Mouse (Mus musculus) retina, adult 2 months (tissue): ENCODE data around the gene Dbp.
A peak's percentile ranks its signal among the peaks of the same experiment; 100 is the strongest.

Source experiments
- DNase-seq: peaks from one replicate; pipeline ENCODE4 v3.0.0-alpha.2; 2012; ENCODE audit warnings: low read depth, low spot score

The Dbp gene

GRCm38 (mm10) chr7:45693921-45694591, 10.8 kb upstream of the Dbp start, which contains the start of gene Sec1:
Gene Sec1, minus strand, starts transcription at chr7:45694402.
- DNase-seq = no peak

GRCm38 (mm10) chr7:45695098-45695497, 9.8 kb upstream of the Dbp start:
- DNase-seq = no peak

DNA sequence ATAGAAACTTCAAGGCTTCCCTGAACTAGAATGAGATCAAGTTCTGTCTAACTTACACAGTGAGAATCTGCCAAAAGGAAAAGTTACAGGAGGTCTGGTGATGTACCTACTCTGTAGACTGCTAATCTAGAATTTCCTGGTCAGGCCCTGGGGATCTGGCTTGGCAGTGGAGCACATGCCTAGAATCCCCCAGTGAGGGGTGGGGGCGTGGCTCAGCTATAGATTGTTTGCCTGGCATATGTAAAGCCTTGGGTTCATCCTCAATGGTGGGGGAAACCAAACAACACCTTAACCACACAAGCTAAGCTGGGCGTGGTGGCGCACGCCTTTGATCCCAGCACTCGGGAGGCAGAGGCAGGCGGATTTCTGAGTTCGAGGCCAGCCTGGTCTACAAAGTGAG, 7.0 kb upstream of the Dbp start:
- DNase-seq = no peak

GRCm38 (mm10) chr7:45699523-45700141, 5.3 kb upstream of the Dbp start, which contains the start of gene Car11:
Gene Car11, plus strand, starts transcription at chr7:45699843.
- DNase-seq = no peak

GRCm38 (mm10) chr7:45700301-45701015, 4.4 kb upstream of the Dbp start:
- DNase-seq = peak; percentile 67

DNA sequence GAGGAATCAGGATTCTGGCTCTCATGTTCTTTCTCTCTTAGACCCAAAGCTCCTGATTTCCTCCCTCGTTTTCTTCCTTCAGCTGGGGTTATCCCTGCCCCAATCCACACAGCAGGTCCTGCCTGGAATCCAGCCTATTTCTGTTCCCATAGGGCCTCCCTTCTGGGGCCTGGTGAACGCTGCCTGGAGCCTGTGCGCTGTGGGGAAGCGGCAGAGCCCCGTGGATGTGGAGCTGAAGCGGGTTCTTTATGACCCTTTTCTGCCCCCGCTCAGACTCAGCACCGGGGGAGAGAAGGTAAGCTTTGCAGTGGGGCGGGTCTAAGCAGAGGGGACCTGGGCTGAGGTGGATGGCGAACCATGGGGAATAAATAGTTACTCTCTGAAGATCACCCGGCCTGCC, 3.8 kb upstream of the Dbp start:
- DNase-seq = no peak

- no peak for DNase-seq
Observed at GRCm38 (mm10) chr7:45701607-45702006, 3.3 kb upstream of the Dbp start.

- DNase-seq = no peak
Observed at GRCm38 (mm10) chr7:45702316-45702715, 2.6 kb upstream of the Dbp start.

DNA sequence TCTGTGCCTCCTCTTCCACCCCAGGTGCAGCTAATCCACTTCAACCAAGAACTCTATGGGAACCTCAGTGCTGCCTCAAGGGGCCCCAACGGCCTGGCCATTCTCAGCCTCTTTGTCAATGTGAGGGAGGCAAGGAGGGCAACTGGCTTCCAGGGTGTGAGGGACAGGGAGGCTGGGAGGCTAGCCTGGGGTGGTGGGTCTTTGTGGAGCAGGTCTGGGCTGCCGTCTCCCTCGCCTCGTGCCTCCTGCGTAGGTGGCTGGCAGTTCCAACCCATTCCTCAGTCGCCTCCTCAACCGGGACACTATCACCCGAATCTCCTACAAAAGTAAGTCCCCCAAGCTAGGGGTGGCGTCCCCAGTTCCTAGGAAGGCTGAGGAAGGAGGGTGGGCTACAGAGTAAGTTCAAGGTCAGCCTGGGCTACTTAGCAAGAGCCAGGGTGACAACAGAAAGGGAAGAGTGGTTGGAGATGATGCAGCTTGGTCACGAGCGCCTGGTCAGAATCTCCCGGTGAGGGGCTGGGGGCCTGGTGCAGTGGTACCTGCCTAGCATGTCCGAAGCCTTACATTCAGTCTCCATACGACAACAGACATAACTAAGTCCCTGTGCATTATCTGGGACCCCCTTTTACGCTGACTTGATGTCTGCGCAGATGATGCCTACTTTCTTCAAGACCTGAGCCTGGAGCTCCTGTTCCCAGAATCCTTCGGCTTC, 1.9 kb upstream of the Dbp start:
- DNase-seq = no peak

DNA sequence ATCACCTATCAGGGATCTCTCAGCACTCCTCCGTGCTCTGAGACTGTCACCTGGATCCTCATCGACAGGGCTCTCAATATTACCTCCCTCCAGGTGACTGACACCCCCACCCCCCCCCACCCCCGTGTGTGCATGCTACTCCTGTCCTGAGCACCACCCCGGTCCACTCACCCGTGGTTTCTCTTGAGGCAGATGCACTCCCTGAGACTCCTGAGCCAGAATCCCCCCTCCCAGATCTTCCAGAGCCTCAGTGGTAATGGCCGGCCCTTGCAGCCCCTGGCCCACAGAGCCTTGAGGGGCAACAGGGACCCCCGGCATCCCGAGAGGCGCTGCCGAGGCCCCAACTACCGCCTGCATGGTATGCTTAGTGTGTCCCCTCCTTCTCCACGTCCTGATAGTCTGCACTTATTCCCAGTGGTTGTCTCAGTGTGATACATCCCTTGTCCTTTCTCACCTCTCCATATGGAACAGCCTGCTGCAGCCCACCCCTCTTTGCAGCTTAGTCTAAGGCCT, 1.3 kb upstream of the Dbp start:
- DNase-seq = no peak

DNA sequence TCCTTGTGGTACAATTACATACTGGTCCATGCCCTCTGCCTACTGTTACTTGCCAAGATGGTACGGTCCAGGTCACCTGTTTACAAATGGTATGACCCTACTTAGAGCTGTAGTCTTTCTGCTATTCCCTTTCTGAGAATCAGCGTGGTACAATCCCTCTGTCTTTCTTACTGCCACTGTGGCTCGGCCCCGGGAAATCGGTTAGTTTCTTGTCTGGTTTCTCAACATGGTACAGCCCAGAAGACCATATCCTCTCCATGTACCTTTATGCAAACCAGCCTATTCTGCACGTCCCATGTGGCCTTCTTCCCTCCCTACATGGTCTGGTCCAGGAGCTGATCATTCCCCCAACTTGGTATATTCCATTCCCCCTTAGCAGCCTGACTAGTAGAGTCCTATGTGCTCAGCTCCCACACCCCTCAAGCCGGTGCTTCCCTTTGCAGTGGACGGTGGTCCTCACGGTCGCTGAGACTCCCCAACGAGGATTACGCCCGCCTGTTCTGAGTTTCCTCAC, 785 bp upstream of the Dbp start:
- peak; percentile 91 for DNase-seq

DNA sequence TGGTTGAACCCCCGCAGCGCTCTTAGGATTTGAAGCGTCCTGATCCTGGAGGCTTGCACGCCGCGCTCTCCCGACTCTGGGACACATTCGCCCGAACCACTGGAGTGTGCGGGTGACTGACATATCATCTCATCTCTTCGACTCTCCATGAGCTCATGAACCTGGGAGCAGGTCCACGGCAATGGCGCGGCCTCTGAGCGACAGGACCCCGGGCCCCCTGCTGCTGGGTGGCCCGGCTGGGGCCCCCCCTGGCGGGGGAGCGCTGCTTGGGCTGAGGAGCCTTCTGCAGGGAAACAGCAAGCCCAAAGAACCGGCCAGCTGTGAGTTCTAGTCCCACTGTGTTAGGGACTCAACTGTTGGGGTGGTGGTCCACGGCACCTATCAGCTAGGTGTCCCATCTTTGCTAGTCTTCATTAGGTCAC, 566 bp downstream of the Dbp start:
- DNase-seq = no peak

DNA sequence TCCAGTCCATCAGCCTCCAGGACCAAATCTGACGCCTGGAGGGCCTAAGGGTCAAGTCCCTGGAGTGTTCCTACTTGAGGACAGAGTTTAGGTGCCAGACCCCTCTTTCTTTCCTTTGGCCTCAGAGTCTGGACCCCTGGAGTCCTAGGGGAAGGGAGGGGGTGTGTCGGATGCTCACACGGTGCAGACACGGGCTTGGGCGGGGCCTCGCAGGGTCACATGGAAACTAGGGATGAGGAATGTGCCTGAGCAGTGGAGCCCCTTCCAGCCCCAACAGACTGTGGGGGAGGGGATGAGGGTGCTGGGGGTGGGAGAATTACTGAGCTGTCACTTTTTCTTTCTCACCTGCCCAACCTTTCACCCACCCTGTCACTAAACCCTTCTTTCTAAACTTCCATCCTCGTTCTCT, 989 bp downstream of the Dbp start:
- DNase-seq = peak; percentile 65

- peak; percentile 73 for DNase-seq
Observed at GRCm38 (mm10) chr7:45706721-45707241, 1.9 kb downstream of the Dbp start.

DNA sequence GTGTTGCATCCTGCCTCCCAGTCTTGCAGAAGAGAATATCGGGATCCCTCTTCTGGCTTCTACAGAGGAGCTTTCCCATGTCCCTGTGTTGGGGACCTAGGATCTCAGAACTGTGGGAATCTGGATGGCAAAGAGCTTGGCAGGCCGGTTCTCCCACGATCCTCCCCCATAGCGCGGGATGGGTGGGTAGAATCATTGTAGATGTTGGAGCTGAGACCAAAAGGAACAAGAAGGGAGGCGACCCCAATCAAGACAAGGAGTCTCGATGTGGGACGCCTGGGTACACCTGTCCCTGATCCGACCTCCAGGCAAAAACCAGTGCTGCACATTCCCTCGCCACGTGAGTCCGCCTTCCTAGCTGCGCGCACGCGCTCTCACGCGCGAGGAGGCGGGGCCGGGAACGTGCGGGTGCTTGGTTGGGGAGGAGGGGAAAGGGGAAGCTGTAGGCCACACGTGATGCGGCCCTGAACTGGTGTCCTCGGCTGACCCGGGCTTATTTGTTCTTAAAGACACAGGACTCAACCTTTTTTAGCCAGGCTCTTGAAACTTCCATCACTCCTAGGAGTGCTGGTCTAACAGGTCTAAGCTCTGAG, 2.6 kb downstream of the Dbp start:
- DNase-seq = peak; percentile 93

DNA sequence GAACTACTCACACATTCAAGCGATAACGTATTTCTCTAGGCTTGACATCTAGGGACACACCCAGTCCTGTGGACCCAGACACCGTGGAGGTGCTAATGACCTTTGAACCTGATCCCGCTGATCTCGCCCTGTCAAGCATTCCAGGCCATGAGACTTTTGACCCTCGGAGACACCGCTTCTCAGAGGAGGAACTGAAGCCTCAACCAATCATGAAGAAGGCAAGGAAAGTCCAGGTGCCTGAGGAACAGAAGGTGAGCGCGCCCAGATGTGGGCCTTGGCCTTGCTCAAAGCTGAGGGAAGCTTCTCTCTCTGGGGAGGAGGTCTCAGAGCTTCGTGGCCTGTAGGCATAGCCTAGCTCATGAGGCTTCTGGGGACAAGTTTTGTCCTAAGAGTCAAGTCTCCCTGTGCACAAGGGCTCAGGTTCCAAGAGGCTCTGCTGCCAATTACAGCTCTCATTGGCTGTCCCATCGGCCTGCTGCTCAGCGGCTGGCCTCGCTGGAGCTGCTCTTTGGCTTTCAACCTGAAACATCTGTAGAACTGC, 3.4 kb downstream of the Dbp start:
- no peak for DNase-seq

DNA sequence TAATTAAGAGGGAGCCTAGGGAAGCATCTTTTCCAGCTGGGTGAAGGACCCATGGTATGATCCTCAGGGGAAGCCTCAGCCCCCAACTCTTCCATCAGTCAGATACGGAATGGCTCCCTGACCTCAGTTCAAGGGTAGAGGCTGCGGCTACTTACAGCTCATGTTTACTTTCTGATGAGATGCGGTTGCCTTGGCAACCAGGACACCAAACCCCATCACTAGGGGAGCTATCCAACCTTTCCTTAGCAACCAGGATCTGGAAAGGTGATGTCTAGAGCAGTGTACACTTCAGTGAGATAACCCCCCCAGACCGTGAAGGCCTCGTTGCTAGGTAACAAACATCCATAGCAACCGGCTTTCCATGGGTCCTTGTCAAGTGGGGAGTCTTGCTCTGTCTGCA, 4.1 kb downstream of the Dbp start:
- no peak for DNase-seq

DNA sequence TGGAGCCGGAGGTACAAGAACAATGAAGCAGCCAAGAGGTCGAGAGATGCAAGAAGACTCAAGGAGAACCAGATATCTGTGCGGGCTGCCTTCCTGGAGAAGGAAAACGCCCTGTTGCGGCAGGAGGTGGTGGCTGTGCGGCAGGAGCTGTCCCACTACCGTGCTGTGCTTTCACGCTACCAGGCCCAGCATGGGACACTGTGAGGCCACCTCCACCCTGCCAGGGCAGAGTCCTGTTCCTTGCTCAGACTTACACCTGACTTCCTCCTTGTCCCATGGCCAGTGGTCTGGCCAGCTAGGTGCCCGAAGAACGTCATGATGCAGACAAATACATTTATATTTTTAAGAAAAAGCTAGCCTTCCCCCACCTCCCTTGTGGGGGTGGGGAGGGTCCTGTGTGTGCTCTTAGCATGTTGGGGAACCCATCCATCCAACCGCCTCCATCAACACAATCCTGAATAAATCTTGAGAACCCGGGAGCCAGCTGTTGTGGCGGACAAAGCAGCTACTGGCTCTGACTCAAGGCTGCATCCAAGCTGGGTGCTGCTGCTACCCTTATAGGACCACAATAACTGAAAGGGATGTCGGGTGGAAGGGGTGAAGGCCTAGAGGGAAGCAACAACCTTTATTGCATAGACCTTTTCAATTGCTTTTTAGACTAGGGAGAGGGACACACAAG, 4.9 kb downstream of the Dbp start:
- no peak for DNase-seq

GRCm38 (mm10) chr7:45710477-45711191, 5.7 kb downstream of the Dbp start:
- no peak for DNase-seq
